ENCODE assay signal across 24 mouse cellular contexts in genomic region chr11:82537931-82538330, GRCm38 (mm10).
DNase-seq lines count a peak whose midpoint lies in the region; ATAC-seq lines count a peak whose summit lies in the region.
"Had no signal": no experiment of that assay in that cellular context is flagged by ENCODE, and none has a peak within 500 bp of the region (broad histone marks: within the 10 kb centered on the region; RNA-seq: fewer than 3 reads in every experiment).

No protein-coding gene starts in this region.

- H3K27ac ChIP-seq in hindbrain, embryonic 10.5 days = no peak overlapping the region
- H3K27ac ChIP-seq in hindbrain, embryonic 16.5 days (ENCODE audit: low read depth, low read length) = no peak overlapping the region
- H3K27ac ChIP-seq in embryonic facial prominence, embryonic 11.5 days (replicated peaks; ENCODE audit: low read depth, low read length) = no peak overlapping the region
- H3K27ac ChIP-seq in limb, embryonic 11.5 days (replicated peaks; ENCODE audit: low read depth, low read length) = no peak overlapping the region
- H3K27ac ChIP-seq: embryonic facial prominence, embryonic 12.5 days; forebrain, embryonic 15.5 days; heart, embryonic 15.5 days; hindbrain, embryonic 14.5 days had no signal

- WGBS in hindbrain, embryonic 10.5 days = 80% methylated on average over 3 of the region's 3 CpGs
- 88% methylated on average over 3 of the region's 3 CpGs for WGBS in hindbrain, embryonic 16.5 days
- 46% methylated on average over 3 of the region's 3 CpGs for WGBS in embryonic facial prominence, embryonic 11.5 days
- WGBS in limb, embryonic 11.5 days = 45% methylated on average over 3 of the region's 3 CpGs

- H3K36me3 ChIP-seq in hindbrain, embryonic 10.5 days = no peaks in the 10 kb centered on the region
- H3K36me3 ChIP-seq in hindbrain, embryonic 16.5 days (ENCODE audit: control insufficient read depth, insufficient read depth, low read length) = no peaks in the 10 kb centered on the region
- no peaks in the 10 kb centered on the region for H3K36me3 ChIP-seq in embryonic facial prominence, embryonic 11.5 days (replicated peaks; ENCODE audit: control insufficient read depth, insufficient read depth, low read depth, low read length)
- no peaks in the 10 kb centered on the region for H3K36me3 ChIP-seq in limb, embryonic 11.5 days (ENCODE audit: control insufficient read depth, insufficient read depth, low read length)
- H3K36me3 ChIP-seq: embryonic facial prominence, embryonic 12.5 days; forebrain, embryonic 15.5 days; G1E; heart, embryonic 15.5 days had no signal

- DNase-seq in hindbrain, embryonic 10.5 days (ENCODE audit: low spot score) = peak; percentile 6
- DNase-seq in embryonic facial prominence, embryonic 11.5 days (ENCODE audit: low spot score) = peak; percentile 78
- DNase-seq in limb, embryonic 11.5 days (ENCODE audit: low spot score) = peak; percentile 59
- DNase-seq in kidney, postnatal 14 days = no peak
- no peak for DNase-seq in urinary bladder, postnatal 36 days (ENCODE audit: low spot score in 2 of 2)
- DNase-seq in spleen, adult 18-20 months = no peak
- DNase-seq: adrenal gland, postnatal 10 days; B cell, adult 2 months; cerebellum, adult 11-12 months; cerebellum, adult 9-10 months; cerebellum, postnatal 36 days; gastrocnemius, postnatal 10 days; heart, adult 18-20 months; heart, postnatal 14 days had no signal

- H3K9ac ChIP-seq in hindbrain, embryonic 16.5 days (ENCODE audit: low read depth, low read length) = no peak overlapping the region
- no peak overlapping the region for H3K9ac ChIP-seq in embryonic facial prominence, embryonic 11.5 days (replicated peaks; ENCODE audit: low read length)
- no peak overlapping the region for H3K9ac ChIP-seq in limb, embryonic 11.5 days (ENCODE audit: low read length)
- H3K9ac ChIP-seq: embryonic facial prominence, embryonic 12.5 days; forebrain, embryonic 15.5 days; heart, embryonic 15.5 days; hindbrain, embryonic 14.5 days had no signal

- no peaks in the 10 kb centered on the region for H3K27me3 ChIP-seq in hindbrain, embryonic 10.5 days (ENCODE audit: insufficient read depth, poor library complexity, severe bottlenecking)
- no peaks in the 10 kb centered on the region for H3K27me3 ChIP-seq in hindbrain, embryonic 16.5 days (replicated peaks; ENCODE audit: control insufficient read depth, insufficient read depth, low read length)
- H3K27me3 ChIP-seq in embryonic facial prominence, embryonic 11.5 days (ENCODE audit: control insufficient read depth, insufficient read depth, low read length) = no peaks in the 10 kb centered on the region
- no peaks in the 10 kb centered on the region for H3K27me3 ChIP-seq in limb, embryonic 11.5 days (ENCODE audit: control insufficient read depth, insufficient read depth, low read length)
- H3K27me3 ChIP-seq: embryonic facial prominence, embryonic 12.5 days; forebrain, embryonic 15.5 days; heart, embryonic 15.5 days had no signal

- H3K9me3 ChIP-seq in hindbrain, embryonic 10.5 days = 0 out of 2 replicates have a peak, but pooled peaks cover 3% of the 10 kb centered on the region
- no peaks in the 10 kb centered on the region for H3K9me3 ChIP-seq in hindbrain, embryonic 16.5 days (ENCODE audit: control insufficient read depth, low read length)
- no peaks in the 10 kb centered on the region for H3K9me3 ChIP-seq in embryonic facial prominence, embryonic 11.5 days (replicated peaks; ENCODE audit: control insufficient read depth, low read length)
- H3K9me3 ChIP-seq in limb, embryonic 11.5 days (ENCODE audit: control insufficient read depth, low read length) = no peaks in the 10 kb centered on the region
- H3K9me3 ChIP-seq: embryonic facial prominence, embryonic 12.5 days; forebrain, embryonic 15.5 days; heart, embryonic 15.5 days had no signal

- H3K4me2 ChIP-seq in hindbrain, embryonic 16.5 days (ENCODE audit: low read length) = no peak overlapping the region
- no peak overlapping the region for H3K4me2 ChIP-seq in embryonic facial prominence, embryonic 11.5 days (ENCODE audit: low read depth, low read length)
- no peak overlapping the region for H3K4me2 ChIP-seq in limb, embryonic 11.5 days (ENCODE audit: low read depth, severe bottlenecking)
- H3K4me2 ChIP-seq: embryonic facial prominence, embryonic 12.5 days; forebrain, embryonic 15.5 days; heart, embryonic 11.5 days; heart, embryonic 15.5 days; hindbrain, embryonic 14.5 days had no signal

- no peak overlapping the region for H3K4me3 ChIP-seq in hindbrain, embryonic 10.5 days
- H3K4me3 ChIP-seq in hindbrain, embryonic 16.5 days (ENCODE audit: low read length) = no peak overlapping the region
- no peak overlapping the region for H3K4me3 ChIP-seq in embryonic facial prominence, embryonic 11.5 days (ENCODE audit: low read depth, low read length)
- no peak overlapping the region for H3K4me3 ChIP-seq in limb, embryonic 11.5 days (ENCODE audit: low read depth, low read length)
- H3K4me3 ChIP-seq: embryonic facial prominence, embryonic 12.5 days; forebrain, embryonic 15.5 days; heart, embryonic 15.5 days had no signal

- ATAC-seq in hindbrain, embryonic 16.5 days = no peak
- ATAC-seq in embryonic facial prominence, embryonic 11.5 days (replicated peaks; ENCODE audit: insufficient number of reproducible peaks, low FRiP score, low TSS enrichment, low read depth) = no peak
- ATAC-seq in limb, embryonic 11.5 days (ENCODE audit: insufficient number of reproducible peaks, low FRiP score, low TSS enrichment, low read depth) = no peak
- ATAC-seq: CD4-positive, CD25-positive, alpha-beta regulatory T cell, adult 4 months; forebrain, embryonic 15.5 days; inflammation-experienced regulatory T-cells, adult 6 months; intestine, postnatal 0 days had no signal

- H3K4me1 ChIP-seq in hindbrain, embryonic 10.5 days (replicated peaks) = peaks cover 8% of the 10 kb centered on the region; the same call in 1 of the 2 replicates
- H3K4me1 ChIP-seq in hindbrain, embryonic 16.5 days (ENCODE audit: control insufficient read depth, insufficient read depth, low read depth, low read length) = no peaks in the 10 kb centered on the region
- H3K4me1 ChIP-seq in embryonic facial prominence, embryonic 11.5 days (ENCODE audit: control insufficient read depth, insufficient read depth, low read length) = no peaks in the 10 kb centered on the region; the same call in 1 of the 2 replicates
- peaks cover 18% of the 10 kb centered on the region for H3K4me1 ChIP-seq in limb, embryonic 11.5 days (ENCODE audit: control insufficient read depth, insufficient read depth, low read length)
- H3K4me1 ChIP-seq: embryonic facial prominence, embryonic 12.5 days; forebrain, embryonic 15.5 days; heart, embryonic 15.5 days had no signal

Comparison
In these comparisons a context has a peak if more than half of its experiments do, and no peak if none do; other contexts are left out.
1. DNase-seq: peak in hindbrain, embryonic 10.5 days (single experiment), embryonic facial prominence, embryonic 11.5 days (single experiment) and limb, embryonic 11.5 days (single experiment); none in kidney, postnatal 14 days (single experiment), urinary bladder, postnatal 36 days (0 of 2) and spleen, adult 18-20 months (0 of 2).